Mouse (Mus musculus): Measurements from ENCODE around the gene Mcoln2.

Mcoln2 gene

DNA sequence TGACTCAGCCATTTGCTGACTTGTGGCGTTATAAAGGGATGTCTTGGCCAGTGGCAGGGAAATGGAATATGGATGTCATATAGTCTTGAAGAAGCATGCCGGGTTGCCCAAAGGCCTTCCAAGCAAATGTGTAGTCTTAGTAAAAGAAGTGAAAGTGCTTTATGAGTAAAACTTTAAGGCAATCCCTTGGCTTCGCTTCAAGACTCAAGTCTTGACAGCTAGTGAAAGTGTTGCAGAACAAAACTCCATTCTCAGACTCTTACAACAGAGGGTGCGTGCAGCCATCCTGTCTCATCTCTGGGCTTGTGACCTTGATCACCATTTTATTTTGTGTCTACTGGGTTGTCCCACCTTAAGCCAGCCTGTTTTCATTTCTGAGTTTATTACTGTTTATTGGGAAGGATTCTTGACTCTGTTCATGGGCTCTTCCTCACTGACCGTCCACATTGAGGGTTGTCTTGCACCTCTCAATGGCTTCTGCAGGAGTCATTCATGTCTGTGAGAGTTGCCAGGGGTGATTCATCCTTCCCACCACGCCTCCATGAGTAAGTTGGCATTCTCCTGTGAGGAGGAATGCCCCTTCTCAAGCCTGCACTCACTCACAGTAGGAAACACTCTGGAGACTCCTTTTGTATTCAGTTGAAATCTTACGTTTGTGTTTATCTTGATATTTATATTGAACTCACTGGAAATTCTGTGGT, 75.6 kb downstream of the Mcoln2 start:
- DNase-seq (ENCODE audit: low read depth, low spot score) = no peak

DNA sequence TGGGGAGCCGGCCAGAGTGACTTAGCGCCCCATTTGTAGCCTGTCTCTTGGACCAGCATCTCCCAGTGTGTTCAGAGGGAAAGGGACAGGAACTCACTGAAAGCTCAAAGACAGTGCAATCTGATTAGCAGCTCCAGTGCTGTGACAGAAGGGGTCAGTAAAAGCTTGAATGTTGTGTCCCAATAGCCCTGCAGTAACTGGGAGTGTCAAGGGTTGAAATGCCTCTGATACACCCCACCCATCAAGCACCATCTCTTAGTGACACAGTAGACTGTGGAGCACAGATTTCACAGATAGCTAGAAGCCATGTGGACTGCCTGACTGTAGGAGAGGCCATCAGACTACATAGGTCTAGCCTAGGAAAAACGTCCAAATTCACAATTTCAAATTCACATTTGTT, 77.8 kb downstream of the Mcoln2 start:
- DNase-seq (ENCODE audit: low read depth, low spot score) = no peak

DNA sequence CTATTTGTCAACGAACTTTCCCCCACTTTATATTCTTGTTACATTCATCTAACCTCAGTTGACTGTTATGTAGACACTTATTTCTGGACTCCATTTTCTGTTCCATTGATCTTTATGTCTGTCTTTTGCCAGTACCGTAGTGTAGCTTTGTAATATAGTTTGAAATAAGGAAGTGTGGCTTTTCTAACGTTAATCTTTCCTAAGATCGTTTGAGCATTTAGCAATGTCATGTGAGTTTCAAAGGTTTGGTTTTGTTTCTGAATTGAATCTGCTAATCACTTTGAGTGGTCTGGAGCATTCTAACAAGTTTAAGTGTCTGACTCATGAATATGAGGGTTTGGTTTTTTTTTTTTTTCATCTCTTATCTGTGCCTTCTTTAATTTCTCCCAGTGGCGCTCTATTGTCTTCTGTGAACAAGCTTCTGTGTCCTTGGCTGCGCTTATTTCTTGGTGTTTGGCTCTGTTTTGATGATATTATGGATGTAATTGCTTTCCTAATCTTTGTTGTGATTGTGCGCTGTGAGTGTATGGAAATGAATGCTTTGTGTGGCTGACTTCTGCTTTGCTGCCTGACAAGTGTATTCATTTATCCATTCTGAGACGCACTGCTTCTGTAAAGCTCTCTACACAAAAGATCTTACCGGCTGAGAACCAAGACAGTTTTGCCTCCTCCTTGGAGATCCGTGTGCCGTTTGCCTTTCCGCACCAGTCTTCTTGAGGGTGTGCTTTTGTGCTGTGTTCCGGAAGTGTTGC, 79.1 kb downstream of the Mcoln2 start:
- DNase-seq (ENCODE audit: low read depth, low spot score) = no peak

DNA sequence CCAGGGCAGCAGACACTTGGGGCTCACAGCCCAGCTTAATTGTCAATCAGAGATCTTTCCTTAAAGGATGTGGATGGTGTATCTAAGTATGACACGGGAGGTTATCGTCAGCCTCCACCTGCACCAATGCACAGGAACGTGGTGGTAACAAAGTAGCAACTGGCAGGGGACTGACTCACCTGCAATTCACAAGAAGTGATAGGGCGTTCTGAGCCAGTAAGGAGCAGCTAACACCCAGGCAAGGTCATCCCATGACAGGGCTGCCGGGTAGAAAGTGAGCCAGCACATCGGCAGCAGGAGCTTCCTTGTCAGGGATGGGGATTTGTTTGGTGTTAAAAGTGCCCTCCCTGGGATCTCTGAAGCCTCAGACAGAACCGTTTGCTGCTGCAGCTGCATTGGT, 83.1 kb downstream of the Mcoln2 start:
- no peak for DNase-seq (ENCODE audit: low read depth, low spot score)

DNA sequence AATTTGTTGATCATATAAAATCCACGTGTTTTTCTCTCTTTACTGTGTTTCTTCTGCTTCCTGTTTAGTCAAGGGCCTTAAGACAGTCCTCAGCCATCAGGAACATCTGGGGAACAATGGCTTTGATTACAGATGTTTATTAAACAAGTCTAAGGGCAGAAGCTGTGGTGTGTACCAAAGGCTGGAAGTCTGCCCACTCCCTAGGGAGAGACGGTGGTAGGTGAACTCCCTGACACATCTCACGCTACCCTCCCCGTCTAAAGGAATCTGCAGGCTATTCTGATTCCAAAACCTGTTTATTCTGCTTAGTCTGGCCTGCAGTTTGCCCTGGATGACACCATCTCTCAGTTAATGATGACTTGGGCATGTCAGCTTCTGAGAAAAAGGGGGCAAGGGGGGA, 84.1 kb downstream of the Mcoln2 start:
- DNase-seq (ENCODE audit: low read depth, low spot score) = no peak

DNA sequence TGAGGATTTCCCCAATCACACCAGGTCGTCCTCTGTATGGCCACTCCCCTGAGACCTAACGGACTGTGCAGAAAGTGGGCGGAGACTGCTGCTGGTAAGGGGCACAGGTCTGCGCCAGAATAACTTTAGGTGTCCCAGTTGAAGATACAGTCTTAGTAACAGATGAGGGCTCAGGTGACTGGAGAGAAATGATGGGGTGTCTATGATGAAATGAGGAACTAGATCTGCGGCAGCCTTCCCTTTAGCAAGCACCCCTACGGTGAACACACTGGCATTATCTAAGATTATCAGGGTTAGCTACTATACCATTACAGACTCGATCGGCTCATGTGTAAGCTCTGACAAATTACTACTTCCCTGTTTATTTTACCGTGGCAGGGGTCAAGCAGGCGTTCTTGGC, 84.9 kb downstream of the Mcoln2 start:
- no peak for DNase-seq (ENCODE audit: low read depth, low spot score)

GRCm38 (mm10) chr3:146236280-146236679, 86.6 kb downstream of the Mcoln2 start:
- DNase-seq (ENCODE audit: low read depth, low spot score) = no peak

GRCm38 (mm10) chr3:146237676-146238075, 88.0 kb downstream of the Mcoln2 start:
- DNase-seq (ENCODE audit: low read depth, low spot score) = no peak

- DNase-seq (ENCODE audit: low read depth, low spot score) = no peak
Measured at GRCm38 (mm10) chr3:146244630-146245029, 95.0 kb downstream of the Mcoln2 start.
